Mouse (Mus musculus) megakaryocyte, adult 5-6 weeks (primary cell): ENCODE results near the gene Insl3. TPM values are rescaled to one million over a fixed set of nuclear protein-coding genes. Genes with fewer than 3 reads are reported as not detected.
A peak's percentile ranks its signal among the peaks of the same experiment; 100 is the strongest.
"Not testable (repeated sequence)": the region's sequence is repeated elsewhere in the genome, so short reads cannot be mapped to it uniquely, and the experiment has no call there.

ENCODE experiments used
- ATAC-seq: 2 replicates; pipeline ENCODE4 v1.8.0; 2016; ENCODE audit warnings: mild to moderate bottlenecking, inconsistent platforms; ENCODE audit not compliant: poor library complexity, severe bottlenecking
- total RNA-seq, 2 experiments: library from RNA; stranded (forward) in 1 of 2; stranded (reverse) in 1 of 2; fragments of 153-499, 151-499 nt in 1 of 2; fragments of 221-1000, 200-1000 nt in 1 of 2; gene quantifications; 2 replicates each; pipeline versions ENCODE4 v1.2.3 to v1.2.4; 2015 to 2017

The Insl3 gene
- total RNA-seq, 2 experiments from 2014 or later = 1.1 to 2.9 TPM

- ATAC-seq = 0 out of 2 replicates have a peak, but pooled peaks have one; percentile 9
Measured at GRCm38 (mm10) chr8:71676803-71677202, 12.2 kb upstream of the Insl3 start.

GRCm38 (mm10) chr8:71677555-71677954 is 11.5 kb upstream of the Insl3 start:
- ATAC-seq = no peak

GRCm38 (mm10) chr8:71678216-71678615 is 10.8 kb upstream of the Insl3 start:
- no peak for ATAC-seq

- no peak for ATAC-seq
Measured at GRCm38 (mm10) chr8:71679116-71679515, 9.9 kb upstream of the Insl3 start.

- no peak for ATAC-seq
Measured at GRCm38 (mm10) chr8:71679550-71680168, 9.4 kb upstream of the Insl3 start.

GRCm38 (mm10) chr8:71680471-71680870 is 8.5 kb upstream of the Insl3 start:
- no peak for ATAC-seq

- no peak for ATAC-seq
Measured at GRCm38 (mm10) chr8:71681369-71681915, 7.6 kb upstream of the Insl3 start.

GRCm38 (mm10) chr8:71682832-71683231 is 6.2 kb upstream of the Insl3 start:
- ATAC-seq = no peak

GRCm38 (mm10) chr8:71684701-71685100 is 4.3 kb upstream of the Insl3 start:
- ATAC-seq = no peak

GRCm38 (mm10) chr8:71685573-71685972 is 3.4 kb upstream of the Insl3 start:
- ATAC-seq = no peak

- ATAC-seq = no peak
Measured at GRCm38 (mm10) chr8:71686143-71686734, 2.8 kb upstream of the Insl3 start.

- no peak for ATAC-seq
Measured at GRCm38 (mm10) chr8:71687616-71688015, 1.4 kb upstream of the Insl3 start.

- peak; percentile 43 for ATAC-seq
Measured at GRCm38 (mm10) chr8:71692509-71692908, 3.5 kb downstream of the Insl3 start.

- no peak for ATAC-seq
Measured at GRCm38 (mm10) chr8:71693166-71694041, 4.4 kb downstream of the Insl3 start.

GRCm38 (mm10) chr8:71695456-71695855 is 6.4 kb downstream of the Insl3 start:
- not testable (repeated sequence) for ATAC-seq

- peak; percentile 50 for ATAC-seq
Measured at GRCm38 (mm10) chr8:71700493-71701269, 11.7 kb downstream of the Insl3 start.

GRCm38 (mm10) chr8:71701414-71702086 is 12.5 kb downstream of the Insl3 start, which contains the start of gene B3gnt3:
Gene B3gnt3, minus strand, starts transcription at chr8:71701789.
- ATAC-seq = peak; percentile 34

- ATAC-seq = peak; percentile 71
Measured at GRCm38 (mm10) chr8:71702087-71702432, 13.0 kb downstream of the Insl3 start.

- ATAC-seq = no peak
Measured at GRCm38 (mm10) chr8:71702923-71703322, 13.9 kb downstream of the Insl3 start.

- not testable (repeated sequence) for ATAC-seq
Measured at GRCm38 (mm10) chr8:71703400-71703799, 14.4 kb downstream of the Insl3 start.
